Mouse (Mus musculus) CH12.LX (cell line): ENCODE results near the gene Grik2. TPM values are rescaled to one million over a fixed set of nuclear protein-coding genes. Genes with fewer than 3 reads are reported as not detected.

Experiments used
- DNase-seq: peaks from one replicate; pipeline ENCODE4 v3.0.0-alpha.2; 2013; ENCODE audit errors: extremely low read depth
- H3K27ac ChIP-seq: 2 replicates; pipeline ENCODE4 v1.5.1; 2012; ENCODE audit warnings: low read depth, mild to moderate bottlenecking, control low read depth, moderate library complexity; ENCODE audit not compliant: insufficient read depth
- H3K27me3 ChIP-seq: replicated peaks from 2 replicates; pipeline ENCODE3; 2012; ENCODE audit warnings: inconsistent platforms
- H3K36me3 ChIP-seq, 2 experiments: replicated peaks in 1 of 2; 2 replicates each; pipeline versions ENCODE3 to v1.6.1; 2012; ENCODE audit warnings: inconsistent platforms in 1 of 2, low read length in 1 of 2, mild to moderate bottlenecking in 1 of 2, mixed read lengths in 1 of 2, moderate library complexity in 1 of 2; ENCODE audit not compliant: control insufficient read depth in 1 of 2, insufficient read depth in 1 of 2
- H3K4me1 ChIP-seq, 2 experiments: 2 replicates each; pipeline ENCODE4 v1.6.1; 2012; ENCODE audit warnings: inconsistent platforms in 1 of 2, moderate library complexity in 1 of 2; ENCODE audit not compliant: insufficient read depth in 2 of 2, control insufficient read depth in 1 of 2
- H3K4me2 ChIP-seq: 2 replicates; pipeline ENCODE4 v1.6.1; 2012; ENCODE audit warnings: low read depth, mild to moderate bottlenecking, control low read depth; ENCODE audit not compliant: poor library complexity, insufficient read depth, severe bottlenecking
- H3K4me3 ChIP-seq, 3 experiments: fragments of 150-350 bp in 1 of 3; sonication (generic) in 1 of 3; replicated peaks in 1 of 3; 2 replicates each; pipeline versions ENCODE3 to v1.5.1; 2011 to 2012; ENCODE audit warnings: low read depth in 2 of 3, low read length in 2 of 3, mild to moderate bottlenecking in 2 of 3, moderate library complexity in 2 of 3, control low read depth in 1 of 3, improper control_type of control experiment in 1 of 3, inconsistent platforms in 1 of 3, mixed read lengths in 1 of 3; ENCODE audit not compliant: poor library complexity in 1 of 3
- H3K79me2 ChIP-seq: replicated peaks from 2 replicates; pipeline ENCODE4 v1.6.1; 2012; ENCODE audit warnings: mild to moderate bottlenecking, moderate library complexity; ENCODE audit not compliant: control insufficient read depth, poor library complexity, insufficient read depth, severe bottlenecking; ENCODE audit errors: extremely low read depth
- H3K9ac ChIP-seq: 2 replicates; pipeline ENCODE4 v1.6.1; 2012; ENCODE audit warnings: low read depth, mild to moderate bottlenecking, control low read depth, moderate library complexity; ENCODE audit not compliant: insufficient read depth
- H3K9me3 ChIP-seq: replicated peaks from 2 replicates; pipeline ENCODE3; 2012; ENCODE audit warnings: low read length, inconsistent platforms, mixed read lengths
- CTCF ChIP-seq, 2 experiments: IDR thresholded peaks in 1 of 2; conservative IDR thresholded peaks in 1 of 2; 2 replicates each; pipeline ENCODE4 v1.5.1; 2011 to 2012; ENCODE audit warnings: low read depth in 2 of 2, low read length in 2 of 2, improper control_type of control experiment in 1 of 2, inconsistent platforms in 1 of 2, mild to moderate bottlenecking in 1 of 2, moderate library complexity in 1 of 2
- E2F4 ChIP-seq: IDR thresholded peaks from 2 replicates; pipeline ENCODE4 v1.6.1; 2011; ENCODE audit warnings: low read depth, low read length, improper control_type of control experiment; ENCODE audit not compliant: insufficient replicate concordance
- ETS1 ChIP-seq: conservative IDR thresholded peaks from 2 replicates; pipeline ENCODE4 v1.6.1; 2012; ENCODE audit warnings: low read depth, mild to moderate bottlenecking, inconsistent platforms, low read length, improper control_type of control experiment, moderate library complexity
- GABPA ChIP-seq: IDR thresholded peaks from 2 replicates; pipeline ENCODE4 v1.6.1; 2012; ENCODE audit warnings: low read depth, low read length, improper control_type of control experiment, inconsistent platforms; ENCODE audit not compliant: insufficient replicate concordance
- IRF4 ChIP-seq: IDR thresholded peaks from 2 replicates; pipeline ENCODE4 v1.6.1; 2014; ENCODE audit warnings: low read depth, mild to moderate bottlenecking, inconsistent platforms, low read length, improper control_type of control experiment
- KAT2A ChIP-seq: IDR thresholded peaks from 2 replicates; pipeline ENCODE4 v1.6.1; 2012; ENCODE audit warnings: low read length, improper control_type of control experiment, inconsistent platforms; ENCODE audit not compliant: insufficient replicate concordance
- MAX ChIP-seq: IDR thresholded peaks from 2 replicates; pipeline ENCODE4 v1.6.1; 2011; ENCODE audit warnings: low read length, improper control_type of control experiment
- MAZ ChIP-seq: IDR thresholded peaks from 2 replicates; pipeline ENCODE4 v1.6.1; 2012; ENCODE audit warnings: low read depth, mild to moderate bottlenecking, inconsistent platforms, low read length, improper control_type of control experiment, moderate library complexity
- MEF2A ChIP-seq: IDR thresholded peaks from 2 replicates; pipeline ENCODE4 v1.6.1; 2014; ENCODE audit warnings: low read depth, mild to moderate bottlenecking, inconsistent platforms, low read length, improper control_type of control experiment, borderline replicate concordance
- NRF1 ChIP-seq: IDR thresholded peaks from 2 replicates; pipeline ENCODE4 v1.6.1; 2014; ENCODE audit warnings: low read depth, mild to moderate bottlenecking, inconsistent platforms, low read length, improper control_type of control experiment, moderate library complexity
- RAD21 ChIP-seq: IDR thresholded peaks from 2 replicates; pipeline ENCODE4 v1.6.1; 2011; ENCODE audit warnings: low read depth, mild to moderate bottlenecking, low read length, improper control_type of control experiment, moderate library complexity
- SIN3A ChIP-seq: IDR thresholded peaks from 2 replicates; pipeline ENCODE4 v1.6.1; 2012; ENCODE audit warnings: low read length, improper control_type of control experiment, inconsistent platforms
- TBP ChIP-seq: conservative IDR thresholded peaks from 2 replicates; pipeline ENCODE4 v1.6.1; 2011; ENCODE audit warnings: low read depth, low read length, improper control_type of control experiment
- TCF12 ChIP-seq: IDR thresholded peaks from 2 replicates; pipeline ENCODE4 v1.6.1; 2014; ENCODE audit warnings: low read depth, mild to moderate bottlenecking, inconsistent platforms, low read length, improper control_type of control experiment
- UBTF ChIP-seq: IDR thresholded peaks from 2 replicates; pipeline ENCODE4 v1.6.1; 2012; ENCODE audit warnings: low read depth, mild to moderate bottlenecking, inconsistent platforms, low read length, improper control_type of control experiment, moderate library complexity
- USF1 ChIP-seq: IDR thresholded peaks from 2 replicates; pipeline ENCODE4 v1.6.1; 2014; ENCODE audit warnings: low read depth, mild to moderate bottlenecking, inconsistent platforms, low read length, improper control_type of control experiment
- ZKSCAN1 ChIP-seq: IDR thresholded peaks from 2 replicates; pipeline ENCODE4 v1.6.1; 2012; ENCODE audit warnings: low read depth, inconsistent platforms, low read length, improper control_type of control experiment, borderline replicate concordance
- ZMIZ1 ChIP-seq: IDR thresholded peaks from 2 replicates; pipeline ENCODE4 v1.6.1; 2012; ENCODE audit warnings: low read depth, mild to moderate bottlenecking, inconsistent platforms, low read length, improper control_type of control experiment
- ZNF384 ChIP-seq: IDR thresholded peaks from 2 replicates; pipeline ENCODE4 v1.6.1; 2012; ENCODE audit warnings: low read depth, low read length, improper control_type of control experiment, inconsistent platforms
- dilution Hi-C: fragments of 300-500 bp; cut with MboI; formaldehyde crosslinking; loops from 2 replicates; pipeline ENCODE4 v1.14.3; 2020; ENCODE audit warnings: low sequenced_read_pairs; ENCODE audit not compliant: extremely low pct_unique_long_range_greater_than_20kb, extremely low pct_ligation_motif_present
- in situ Hi-C: fragments of 300-500 bp; cut with MboI; formaldehyde crosslinking; loops from 3 replicates; pipeline ENCODE4 v1.14.3; 2019; ENCODE audit warnings: low sequenced_read_pairs, low pct_ligation_motif_present, low pct_unique_long_range_greater_than_20kb, mixed read lengths
- polyA plus RNA-seq: library from polyadenylated mRNA; unstranded; fragments of >175 nt; gene quantifications from 2 replicates; pipeline ENCODE4 v1.2.1, GENCODE M21; 2012; ENCODE audit warnings: low read depth; ENCODE audit not compliant: insufficient read length
- total RNA-seq, 2 experiments: library from RNA; depleted of rRNA; stranded (reverse); fragments of 300-350 nt in 1 of 2; fragments of >200 nt in 1 of 2; gene quantifications; 2 replicates each; pipeline ENCODE4 v1.2.3; 2012 to 2014

Grik2 gene
- total and polyA plus RNA-seq, 3 experiments: not detected

GRCm38 (mm10) chr10:49497302-49497701 lies 291.3 kb downstream of the Grik2 start:
- no peak for TF ChIP-seq KAT2A
- no peak for TF ChIP-seq ZMIZ1
- TF ChIP-seq CTCF (conservative IDR thresholded peaks at IDR 0.05 in 1 of 2, IDR thresholded peaks at IDR 0.05 in 1 of 2; ENCODE audit: low read depth in 2 of 2, low read length in 2 of 2): no peak
- no peak for TF ChIP-seq TBP
- no peak for TF ChIP-seq NRF1
- TF ChIP-seq ETS1: no peak
- TF ChIP-seq UBTF: no peak
- no peak for TF ChIP-seq MAZ
- no peak for TF ChIP-seq IRF4
- no peak for TF ChIP-seq E2F4
- no peak for TF ChIP-seq MAX
- TF ChIP-seq USF1: no peak
- no peak for TF ChIP-seq SIN3A
- TF ChIP-seq GABPA: no peak
- no peak for TF ChIP-seq ZKSCAN1
- TF ChIP-seq ZNF384: no peak
- no peaks in the 10 kb centered on the region for H3K27me3 ChIP-seq
- no peak overlapping the region for H3K4me2 ChIP-seq
- H3K9me3 ChIP-seq: no peaks in the 10 kb centered on the region
- in situ Hi-C loops (no loop called here), dilution Hi-C loops (no loop called here)
- no peaks in the 10 kb centered on the region for H3K79me2 ChIP-seq
- H3K9ac ChIP-seq: no peak overlapping the region
- DNase-seq: no peak
- H3K4me1 ChIP-seq: no peaks in the 10 kb centered on the region
- no peaks in the 10 kb centered on the region for H3K36me3 ChIP-seq
- no peak overlapping the region for H3K27ac ChIP-seq
- no peak overlapping the region for H3K4me3 ChIP-seq

GRCm38 (mm10) chr10:49481439-49481838 lies 307.1 kb downstream of the Grik2 start:
- H3K36me3 ChIP-seq: no peaks in the 10 kb centered on the region
- H3K79me2 ChIP-seq: no peaks in the 10 kb centered on the region
- H3K9me3 ChIP-seq: no peaks in the 10 kb centered on the region
- H3K4me1 ChIP-seq: no peaks in the 10 kb centered on the region
- H3K4me2 ChIP-seq: no peak overlapping the region
- no peak overlapping the region for H3K27ac ChIP-seq
- DNase-seq: peak; percentile 33
- no peak overlapping the region for H3K4me3 ChIP-seq
- in situ Hi-C loops (no loop called here), dilution Hi-C loops (no loop called here)
- TF ChIP-seq CTCF (conservative IDR thresholded peaks at IDR 0.05 in 1 of 2, IDR thresholded peaks at IDR 0.05 in 1 of 2; ENCODE audit: low read depth in 2 of 2, low read length in 2 of 2) (peak; percentile 30 to 55), RAD21 (no peak; the same call in 1 of the 2 replicates), TCF12 (no peak), MEF2A (no peak)
- TF ChIP-seq, all 38 proteins: peak for 1
- no peak overlapping the region for H3K9ac ChIP-seq
- no peaks in the 10 kb centered on the region for H3K27me3 ChIP-seq
